Mouse (Mus musculus): ENCODE data around the gene Otof.

DNA sequence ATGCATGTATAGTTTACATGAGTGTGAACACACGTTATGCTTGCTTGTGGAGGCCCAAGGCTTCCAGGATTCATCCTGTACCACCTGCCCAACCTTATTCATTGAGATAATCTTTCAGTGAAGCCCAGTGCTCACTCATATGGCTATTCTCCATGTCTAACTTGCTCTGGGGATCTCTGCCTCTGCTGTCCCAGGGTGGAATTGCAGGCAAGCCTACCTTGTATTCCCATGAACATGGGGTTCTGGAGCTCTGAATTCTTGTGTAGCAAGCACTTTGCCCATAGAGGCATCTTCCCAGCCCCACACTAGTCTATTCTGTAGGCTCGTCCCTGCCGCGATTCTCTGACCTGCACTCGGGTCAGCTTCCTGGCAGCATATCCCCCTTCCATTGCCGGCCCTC is 5.7 kb downstream of the Otof start:
- peak; percentile 49 for TF ChIP-seq CTCF (conservative IDR thresholded peaks at IDR 0.05; ENCODE audit: insufficient read depth, insufficient read length, low read depth, low read length)
- no peak for TF ChIP-seq POLR2A (IDR thresholded peaks at IDR 0.05; ENCODE audit: low read depth, low read length)
